Mouse (Mus musculus): ENCODE measurements around the gene Prpf6.

DNA sequence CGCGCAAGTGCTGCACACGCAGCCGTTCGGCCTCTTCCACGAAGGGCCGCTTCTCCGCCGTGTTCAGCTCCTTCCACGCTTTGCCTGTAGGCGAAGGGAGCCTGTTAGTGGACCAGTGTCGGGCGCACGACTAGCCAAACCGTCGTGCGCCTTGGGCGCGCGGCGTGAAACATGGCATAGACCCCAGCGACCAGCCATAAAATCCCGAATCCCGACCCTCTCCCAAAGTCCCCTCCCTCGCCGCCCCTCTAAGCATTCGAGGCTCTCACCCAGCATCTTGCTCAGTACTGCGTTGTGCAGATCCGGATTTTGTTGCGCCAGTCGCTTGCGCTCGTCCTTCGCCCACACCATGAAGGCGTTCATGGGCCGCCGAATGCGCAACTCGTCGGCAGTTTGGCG is 79.2 kb downstream of the Prpf6 start:
- TF ChIP-seq USF1 (IDR thresholded peaks at IDR 0.05; ENCODE audit: low read depth) (no peak), CTCF (IDR thresholded peaks at IDR 0.05; ENCODE audit: control insufficient read depth, insufficient read depth, insufficient read length) (no peak), MAX (IDR thresholded peaks at IDR 0.05) (no peak), MYOD1 (IDR thresholded peaks at IDR 0.05; ENCODE audit: control insufficient read depth, insufficient read length, low read depth) (no peak), CEBPB (IDR thresholded peaks at IDR 0.05; ENCODE audit: low read depth) (no peak), FOSL1 (IDR thresholded peaks at IDR 0.05; ENCODE audit: insufficient read depth, low read length, poor library complexity, severe bottlenecking) (no peak)
